Mouse (Mus musculus) adrenal gland, postnatal 14 days (tissue): ENCODE measurements around the gene Zfp668. TPM values are rescaled to one million over a fixed set of nuclear protein-coding genes. Genes with fewer than 3 reads are reported as not detected.
"Not testable (repeated sequence)": the region's sequence is repeated elsewhere in the genome, so short reads cannot be mapped to it uniquely, and the experiment has no call there.

Source experiments
- DNase-seq: peaks from one replicate; pipeline ENCODE4 v3.0.0; 2021; ENCODE audit warnings: mixed read lengths
- long read RNA-seq, 2 experiments: library from polyadenylated mRNA; stranded (forward); transcript quantifications; one replicate each; pipeline ENCODE4 v2.0.0; 2021
- total RNA-seq: library from RNA; stranded (reverse); gene quantifications from 2 replicates; pipeline ENCODE4 v1.2.3, GENCODE M21; 2021

Gene Zfp668
- total RNA-seq = 8.3 and 12.0 TPM in 2 replicates
- long read RNA-seq, experiment 1, full-length matches to known transcripts = 8 of 16 reads
- long read RNA-seq, experiment 1, partial matches to known transcripts = 2 of 16 reads
- long read RNA-seq, experiment 1, other reads (novel, unspliced or antisense) = 6 of 16 reads
- long read RNA-seq, experiment 2, full-length matches to known transcripts = 2 of 2 reads
- long read RNA-seq, experiment 2, partial matches to known transcripts = 0 of 2 reads
- long read RNA-seq, experiment 2, other reads (novel, unspliced or antisense) = 0 of 2 reads

- peak; percentile 95 for DNase-seq
These were observed at the start of gene Zfp668 for GRCm38 (mm10) chr7:127876467-127877348. Gene Zfp668, minus strand, starts transcription at chr7:127876828.

DNA sequence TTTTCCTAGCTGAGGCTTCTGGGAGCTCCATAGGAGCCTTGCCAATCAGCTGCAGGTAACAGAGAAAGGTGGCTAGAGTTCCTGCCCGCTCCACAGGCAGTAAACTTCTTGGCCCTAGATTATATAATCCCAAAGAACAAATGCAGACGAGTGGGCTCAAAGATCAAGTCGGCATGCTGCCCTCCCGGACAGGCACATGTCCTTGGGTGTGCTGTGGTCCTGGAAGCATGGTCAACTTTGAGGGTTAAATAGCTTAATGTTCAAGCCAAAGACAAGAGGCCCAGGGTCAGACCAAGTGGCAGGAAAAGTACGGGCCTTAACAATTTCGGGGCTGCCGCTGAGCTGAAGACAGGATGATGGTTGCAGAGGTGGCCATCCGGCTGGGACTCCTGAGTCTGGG is 49.4 kb upstream of the Zfp668 start:
- no peak for DNase-seq

- no peak for DNase-seq
These were observed 48.6 kb upstream of the Zfp668 start for GRCm38 (mm10) chr7:127925252-127925651.

DNA sequence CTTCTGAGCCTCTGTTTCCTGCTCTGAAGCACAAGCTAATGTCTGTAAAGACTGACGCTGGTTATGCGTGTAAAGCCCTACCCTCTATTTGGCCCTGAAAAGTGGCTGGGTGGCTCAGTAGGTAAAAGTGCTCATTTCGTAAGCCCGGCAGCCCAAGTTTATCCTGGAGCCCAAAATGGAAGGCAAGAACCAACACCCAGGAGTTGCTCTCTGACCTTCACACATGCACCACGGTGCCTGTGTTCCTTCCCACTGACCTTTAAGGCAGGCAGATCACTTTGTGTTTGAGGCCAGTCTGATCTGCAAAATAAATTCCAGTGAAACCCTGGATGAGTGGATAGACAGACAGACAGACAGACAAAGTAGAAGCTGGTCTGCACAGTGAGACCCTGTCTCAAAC is 47.1 kb upstream of the Zfp668 start:
- DNase-seq = no peak

- DNase-seq = no peak
These were observed 46.0 kb upstream of the Zfp668 start for GRCm38 (mm10) chr7:127922451-127923275.

GRCm38 (mm10) chr7:127921516-127921915 is 44.9 kb upstream of the Zfp668 start:
- DNase-seq = peak; percentile 57

- DNase-seq = peak; percentile 50
These were observed 42.7 kb upstream of the Zfp668 start for GRCm38 (mm10) chr7:127919290-127919689.

- peak; percentile 69 for DNase-seq
These were observed 41.6 kb upstream of the Zfp668 start for GRCm38 (mm10) chr7:127918203-127918602.

- no peak for DNase-seq
These were observed 38.7 kb upstream of the Zfp668 start for GRCm38 (mm10) chr7:127915293-127915692.

DNA sequence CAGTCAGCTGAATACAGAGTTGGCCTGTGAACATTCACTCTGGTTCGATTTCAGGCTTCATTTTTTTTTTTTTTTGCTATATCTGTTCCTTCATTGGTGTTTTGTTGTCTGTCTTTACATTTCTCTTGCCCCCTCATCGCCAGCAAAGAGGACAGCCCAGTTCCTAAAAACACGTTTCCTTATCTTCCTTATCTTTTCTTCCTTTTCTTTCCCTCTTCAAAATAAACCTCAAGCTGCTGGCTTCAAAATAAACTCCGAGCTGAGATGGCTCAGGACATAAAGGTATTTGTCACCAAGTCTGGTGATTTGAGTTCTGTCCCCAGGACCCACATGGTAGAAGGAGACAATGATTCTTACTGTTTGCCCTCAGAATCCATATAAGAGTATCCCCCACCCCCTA is 36.3 kb upstream of the Zfp668 start:
- DNase-seq = no peak

DNA sequence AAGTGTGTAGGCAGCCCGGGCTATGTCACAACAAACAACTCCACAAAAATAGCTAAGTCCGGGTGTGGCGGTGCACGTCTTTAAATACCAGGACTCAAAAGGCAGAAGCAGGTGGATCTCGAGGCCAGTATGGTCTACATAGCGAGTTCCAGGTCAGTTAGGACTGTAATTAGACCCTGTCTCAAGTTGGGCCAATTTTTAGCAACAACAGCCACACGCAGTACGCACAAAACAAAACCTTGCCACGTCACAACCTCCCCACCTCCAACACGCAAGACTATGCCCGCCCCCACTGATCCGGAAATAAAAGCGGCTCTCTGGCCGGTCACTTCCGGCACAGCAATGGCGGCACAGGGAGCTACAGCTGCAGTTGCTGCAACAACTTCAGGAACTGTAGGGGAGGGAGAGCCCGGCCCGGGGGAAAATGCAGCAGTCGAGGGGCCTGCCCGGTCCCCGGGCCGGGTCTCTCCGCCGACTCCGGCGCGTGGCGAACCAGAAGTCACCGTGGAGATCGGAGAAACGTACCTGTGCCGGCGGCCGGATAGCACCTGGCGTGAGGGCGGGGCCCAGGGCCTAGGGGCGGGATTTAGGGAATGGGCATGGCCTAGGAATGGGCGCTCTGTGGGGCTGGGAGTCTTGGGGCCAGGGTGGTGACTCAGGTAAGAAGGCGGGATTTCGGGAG is 35.7 kb upstream of the Zfp668 start, which contains the start of gene Kat8:
Gene Kat8 (plus strand): TSS at position 327 of the 682 bp plus-strand sequence.
- peak; percentile 94 for DNase-seq

DNA sequence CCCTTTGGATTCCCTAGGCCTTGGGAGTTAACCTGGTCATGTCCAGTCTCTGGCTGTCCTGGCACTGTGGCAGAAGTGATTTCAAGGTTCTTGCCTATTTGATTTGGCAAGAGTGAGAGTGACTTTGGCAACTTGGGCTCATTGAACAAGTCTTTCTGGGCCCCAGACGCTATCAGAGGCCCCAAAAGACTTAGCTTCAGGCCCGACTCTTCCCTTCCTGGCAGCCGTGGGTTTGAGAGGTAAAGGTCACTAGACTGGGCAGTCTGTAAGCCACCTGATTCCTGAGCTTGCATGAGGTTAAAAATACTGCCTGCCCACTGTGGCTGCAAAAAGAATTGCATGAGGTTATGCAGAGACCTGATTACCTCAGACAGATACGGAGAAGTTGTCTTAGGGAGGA is 32.0 kb upstream of the Zfp668 start:
- peak; percentile 64 for DNase-seq

GRCm38 (mm10) chr7:127907939-127908338 is 31.3 kb upstream of the Zfp668 start:
- no peak for DNase-seq

DNA sequence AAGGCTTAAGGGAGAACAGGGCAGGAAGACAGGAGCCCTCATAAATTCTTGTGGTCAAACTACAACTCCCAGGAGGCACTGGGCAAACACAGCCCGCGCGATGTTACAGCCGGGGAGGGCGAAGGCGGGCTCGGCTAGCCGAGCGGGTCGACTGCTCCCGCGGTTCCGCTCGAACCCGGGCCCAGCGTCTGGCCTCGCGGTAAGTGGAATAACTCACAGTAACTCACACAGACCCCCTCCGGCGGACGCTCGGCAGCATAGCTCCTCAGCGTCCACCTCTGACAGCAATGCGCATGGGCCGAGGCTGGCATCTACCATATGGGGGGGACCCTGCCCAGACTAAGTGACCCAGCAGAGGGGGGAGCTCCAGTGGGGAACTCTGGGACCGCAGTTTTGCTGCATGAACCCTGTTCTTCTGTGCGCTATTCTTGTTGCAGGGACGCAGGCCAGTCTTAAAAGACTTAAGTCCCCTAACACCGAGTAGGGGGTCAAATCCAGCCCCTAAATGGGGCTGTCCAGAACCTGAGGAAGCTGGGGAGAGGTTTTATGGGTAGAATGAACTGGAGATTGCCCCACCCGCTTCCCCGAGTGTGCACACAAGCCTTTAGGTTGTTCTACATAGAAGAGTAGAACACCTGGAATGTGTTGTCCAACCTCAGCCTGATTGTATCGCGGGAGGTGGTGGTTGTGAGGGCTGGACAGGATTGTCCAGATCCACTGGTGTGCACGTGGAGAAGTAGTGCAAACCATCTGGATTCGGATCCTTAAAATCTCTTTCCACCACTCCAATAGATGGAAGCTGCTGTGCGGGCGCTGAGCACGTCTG is 27.6 kb upstream of the Zfp668 start, which contains the start of gene Bckdk:
Gene Bckdk (plus strand): TSS at position 112 of the 826 bp plus-strand sequence.
- DNase-seq = peak; percentile 91

DNA sequence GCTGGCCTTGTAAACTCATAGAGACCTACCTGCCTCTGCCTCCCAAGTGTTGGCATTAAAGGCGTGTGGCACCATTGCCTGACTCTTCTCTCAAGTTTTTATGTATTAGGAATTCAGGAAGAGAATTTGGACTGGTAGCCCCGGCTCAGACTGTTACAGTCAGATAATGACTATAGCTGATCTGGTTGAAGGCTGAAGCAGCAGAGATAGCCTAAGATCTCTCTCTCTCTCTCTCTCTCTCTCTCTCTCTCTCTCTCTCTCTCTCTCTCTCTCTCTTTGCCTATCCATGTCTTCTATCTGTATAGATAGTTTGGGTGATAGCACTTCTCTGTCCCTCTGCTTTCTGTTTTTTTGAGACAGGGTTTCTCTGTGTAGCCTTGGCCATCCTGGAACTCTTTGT is 25.1 kb upstream of the Zfp668 start:
- DNase-seq = no peak

DNA sequence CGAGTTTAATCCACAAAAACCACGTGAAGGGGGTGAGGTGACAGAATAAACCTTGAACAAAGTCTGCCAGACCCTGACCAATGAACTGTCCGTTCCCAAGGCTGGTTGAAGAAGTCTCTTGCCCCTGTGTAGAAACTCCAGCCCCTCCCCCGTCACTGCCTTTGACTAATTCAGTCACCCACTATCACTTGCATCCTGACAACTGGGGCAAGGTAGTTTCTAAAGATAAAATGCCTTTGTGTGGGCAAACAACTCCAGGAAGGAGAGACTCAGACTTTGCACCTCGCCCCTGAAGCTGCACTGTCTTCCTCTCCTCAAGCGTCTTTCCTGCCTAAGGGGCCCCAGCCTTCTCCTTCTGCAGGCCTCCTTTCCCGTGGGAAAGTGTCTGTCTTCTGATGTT is 23.4 kb upstream of the Zfp668 start:
- no peak for DNase-seq

DNA sequence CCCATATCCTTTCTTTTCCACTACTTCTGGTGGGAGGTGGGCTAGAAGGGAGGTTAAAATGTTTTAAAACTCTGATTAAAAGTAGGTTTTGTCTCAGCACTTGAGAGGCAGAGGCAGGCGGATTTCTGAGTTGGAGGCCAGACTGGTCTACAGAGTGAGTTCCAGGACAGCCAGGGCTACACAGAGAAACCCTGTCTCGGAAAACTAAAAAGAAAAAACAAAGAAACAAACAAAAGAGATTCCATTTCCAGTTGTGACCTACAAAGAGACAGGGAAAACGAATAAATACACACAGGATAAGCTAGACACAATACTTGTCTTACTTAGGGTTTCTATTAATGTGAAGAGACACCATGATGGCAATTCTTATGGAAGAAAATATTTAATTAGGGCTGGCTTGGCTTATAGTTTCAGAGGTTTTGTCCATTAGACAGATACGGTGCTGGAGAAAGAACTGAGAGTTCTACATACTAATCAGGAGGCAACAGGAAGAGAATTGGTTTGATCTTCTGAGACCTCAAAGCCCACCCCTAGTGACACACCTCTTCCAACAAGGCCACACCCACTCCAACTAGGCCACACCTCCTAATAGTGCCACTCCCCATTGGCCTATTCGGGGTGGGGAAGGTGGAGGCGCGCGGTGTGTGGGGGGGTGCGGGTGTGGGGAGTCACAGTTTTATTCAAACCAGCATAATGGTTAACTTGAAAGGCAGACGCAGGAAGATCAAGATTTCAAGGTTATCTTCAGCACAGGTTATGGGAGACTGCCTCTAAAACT is 21.7 kb upstream of the Zfp668 start:
- no peak for DNase-seq

- DNase-seq = no peak
These were observed 20.9 kb upstream of the Zfp668 start for GRCm38 (mm10) chr7:127897542-127897941.

- peak; percentile 81 for DNase-seq
These were observed 19.8 kb upstream of the Zfp668 start for GRCm38 (mm10) chr7:127896384-127896783.

DNA sequence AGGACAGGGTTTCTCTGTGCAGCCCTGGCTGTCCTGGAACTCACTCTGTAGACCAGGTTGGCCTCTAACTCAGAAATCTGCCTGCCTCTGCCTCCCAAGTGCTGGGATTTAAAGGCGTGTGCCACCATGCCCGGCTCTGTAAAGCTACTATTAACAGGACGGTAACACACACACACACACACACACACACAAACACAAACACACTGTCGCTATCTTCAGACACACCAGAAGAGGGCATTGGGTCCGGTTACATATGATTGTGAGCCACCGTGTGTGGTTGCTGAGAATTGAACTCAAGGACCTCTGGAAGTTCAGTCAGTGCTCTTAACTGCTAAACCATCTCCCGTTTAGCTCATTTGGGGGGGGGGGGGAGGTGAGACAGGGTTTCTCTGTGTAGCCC is 19.3 kb upstream of the Zfp668 start:
- not testable (repeated sequence) for DNase-seq
